Comparison of ENCODE assay signal across 8 mouse cellular contexts in genomic region chr1:143776446-143777411, GRCm38 (mm10). TPM values are rescaled to one million over a fixed set of nuclear protein-coding genes. Genes with fewer than 3 reads are reported as not detected.
DNase-seq lines count a peak whose midpoint lies in the region; ATAC-seq lines count a peak whose summit lies in the region.

Trove2 (minus strand) TSS chr1:143777068.
Uchl5 (plus strand) TSS chr1:143777272.

- H3K4me3 ChIP-seq in brown adipose tissue, adult 24 weeks (ENCODE audit: insufficient read depth, low read depth, low read length): peak within 1 kb of the TSS; percentile 91
- H3K4me3 ChIP-seq in heart, embryonic 14.5 days (ENCODE audit: control insufficient read depth in 1 of 2, insufficient read depth in 1 of 2, low read depth in 1 of 2, low read length in 2 of 2): peak within 1 kb of the TSS; percentile 74 to 93
- peak within 1 kb of the TSS; percentile 96 for H3K4me3 ChIP-seq in liver, embryonic 13.5 days (replicated peaks)
- H3K4me3 ChIP-seq in stomach, embryonic 16.5 days (replicated peaks; ENCODE audit: low read length): peak within 1 kb of the TSS; percentile 89

- WGBS in heart, embryonic 14.5 days: under 1% methylated on average over 78 of the region's 84 CpGs
- 1% methylated on average over 84 of the region's 84 CpGs for WGBS in liver, embryonic 13.5 days (ENCODE audit: insufficient replicate concordance)
- WGBS in stomach, embryonic 16.5 days: under 1% methylated on average over 84 of the region's 84 CpGs

- H3K27ac ChIP-seq in brown adipose tissue, adult 24 weeks (replicated peaks; ENCODE audit: low read depth, low read length): no peak within 1 kb of the TSS
- peak within 1 kb of the TSS; percentile 53 to 71 for H3K27ac ChIP-seq in heart, embryonic 14.5 days (replicated peaks in 1 of 2; ENCODE audit: control insufficient read depth in 1 of 2, insufficient read depth in 1 of 2, low read depth in 2 of 2, low read length in 2 of 2)
- peak within 1 kb of the TSS; percentile 85 for H3K27ac ChIP-seq in liver, embryonic 13.5 days
- peak within 1 kb of the TSS; percentile 67 for H3K27ac ChIP-seq in stomach, embryonic 16.5 days (ENCODE audit: low read length)

- H3K9ac ChIP-seq in heart, embryonic 14.5 days (ENCODE audit: low read length): peak within 1 kb of the TSS; percentile 89
- H3K9ac ChIP-seq in liver, embryonic 13.5 days: peak within 1 kb of the TSS; percentile 99
- H3K9ac ChIP-seq in stomach, embryonic 16.5 days (ENCODE audit: low read length): peak within 1 kb of the TSS; percentile 94

- H3K9me3 ChIP-seq in heart, embryonic 14.5 days (ENCODE audit: control insufficient read depth, low read length): no peaks in the 10 kb centered on the region
- H3K9me3 ChIP-seq in liver, embryonic 13.5 days (replicated peaks): no peaks in the 10 kb centered on the region
- no peaks in the 10 kb centered on the region for H3K9me3 ChIP-seq in stomach, embryonic 16.5 days (replicated peaks; ENCODE audit: control insufficient read depth, low read length)

- peak; percentile 100 for DNase-seq in CD4-positive, CD25-positive, alpha-beta regulatory T cell, adult 2 months (ENCODE audit: low read depth, low spot score)
- peak; percentile 52 for DNase-seq in fat pad, adult 2 months (ENCODE audit: extremely low read depth, low read depth, low spot score)
- DNase-seq in kidney, postnatal 14 days: peak; percentile 98
- DNase-seq in liver, embryonic 13.5 days: peak; percentile 97
- DNase-seq in neural tube, embryonic 10.5 days (ENCODE audit: extremely low spot score, low spot score): peak; percentile 99

- peak; percentile 96 for ATAC-seq in heart, embryonic 14.5 days (ENCODE audit: insufficient number of reproducible peaks, insufficient read depth, low FRiP score, low read depth)
- peak; percentile 95 for ATAC-seq in liver, embryonic 13.5 days (ENCODE audit: low read depth)
- peak; percentile 96 for ATAC-seq in stomach, embryonic 16.5 days (ENCODE audit: insufficient read depth, low FRiP score)

- H3K4me2 ChIP-seq in heart, embryonic 14.5 days (ENCODE audit: low read length): peak within 1 kb of the TSS; percentile 83
- peak within 1 kb of the TSS; percentile 97 for H3K4me2 ChIP-seq in liver, embryonic 13.5 days
- peak within 1 kb of the TSS; percentile 83 for H3K4me2 ChIP-seq in stomach, embryonic 16.5 days (ENCODE audit: low read depth, low read length)

- H3K27me3 ChIP-seq in heart, embryonic 14.5 days (ENCODE audit: control insufficient read depth, insufficient read depth, low read length): no peaks in the 10 kb centered on the region
- peaks cover 23% of the 10 kb centered on the region for H3K27me3 ChIP-seq in liver, embryonic 13.5 days
- H3K27me3 ChIP-seq in stomach, embryonic 16.5 days (ENCODE audit: control insufficient read depth, insufficient read depth, low read length): no peaks in the 10 kb centered on the region

- no peaks in the 10 kb centered on the region for H3K4me1 ChIP-seq in brown adipose tissue, adult 24 weeks (ENCODE audit: control insufficient read depth, insufficient read depth, insufficient read length, low read length)
- H3K4me1 ChIP-seq in heart, embryonic 14.5 days (ENCODE audit: control insufficient read depth in 2 of 2, insufficient read depth in 2 of 2, low read length in 2 of 2): peaks cover 3 to 24% of the 10 kb centered on the region in 2 experiments; a peak in 2 of 4 replicates
- H3K4me1 ChIP-seq in liver, embryonic 13.5 days (replicated peaks): peaks cover 31% of the 10 kb centered on the region
- peaks cover 10% of the 10 kb centered on the region for H3K4me1 ChIP-seq in stomach, embryonic 16.5 days (ENCODE audit: control insufficient read depth, insufficient read depth, low read length)

- peaks cover 11% of the 10 kb centered on the region; the same call in 1 of the 2 replicates for H3K36me3 ChIP-seq in heart, embryonic 14.5 days (ENCODE audit: control insufficient read depth, insufficient read depth, low read length)
- peaks cover 8% of the 10 kb centered on the region; the same call in 1 of the 2 replicates for H3K36me3 ChIP-seq in liver, embryonic 13.5 days
- no peaks in the 10 kb centered on the region for H3K36me3 ChIP-seq in stomach, embryonic 16.5 days (ENCODE audit: control insufficient read depth, insufficient read depth, low read length)

RNA-seq across cellular contexts. Expression of gene Trove2, which starts in this region (rescaled TPM):
- polyA plus RNA-seq in brown adipose tissue, adult 24 weeks (2012; ENCODE audit: insufficient read depth, insufficient read length, missing spikeins): 4.9 and 5.0 TPM in 2 replicates
- 14.5 and 16.3 TPM in 2 replicates for polyA plus RNA-seq in heart, embryonic 14.5 days (2014; fragmentation: Nextera tagmentation; extraction: Ambion mirVana)
- 1.9 and 2.9 TPM in 2 replicates for polyA plus RNA-seq in liver, embryonic 13.5 days (2015; fragmentation: Nextera tagmentation; extraction: Ambion mirVana)
- polyA plus RNA-seq in stomach, embryonic 16.5 days (2015; fragmentation: Nextera tagmentation; extraction: Ambion mirVana): 16.2 and 17.5 TPM in 2 replicates

RNA-seq across cellular contexts. Expression of gene Uchl5, which starts in this region (rescaled TPM):
- 35.5 and 35.8 TPM in 2 replicates for polyA plus RNA-seq in brown adipose tissue, adult 24 weeks (2012; ENCODE audit: insufficient read depth, insufficient read length, missing spikeins)
- 44.7 and 45.8 TPM in 2 replicates for polyA plus RNA-seq in heart, embryonic 14.5 days (2014; fragmentation: Nextera tagmentation; extraction: Ambion mirVana)
- polyA plus RNA-seq in liver, embryonic 13.5 days (2015; fragmentation: Nextera tagmentation; extraction: Ambion mirVana): 106 and 118 TPM in 2 replicates
- 101 and 105 TPM in 2 replicates for polyA plus RNA-seq in stomach, embryonic 16.5 days (2015; fragmentation: Nextera tagmentation; extraction: Ambion mirVana)
